Mouse (Mus musculus): ENCODE results near the gene Tac4.

The Tac4 gene

DNA sequence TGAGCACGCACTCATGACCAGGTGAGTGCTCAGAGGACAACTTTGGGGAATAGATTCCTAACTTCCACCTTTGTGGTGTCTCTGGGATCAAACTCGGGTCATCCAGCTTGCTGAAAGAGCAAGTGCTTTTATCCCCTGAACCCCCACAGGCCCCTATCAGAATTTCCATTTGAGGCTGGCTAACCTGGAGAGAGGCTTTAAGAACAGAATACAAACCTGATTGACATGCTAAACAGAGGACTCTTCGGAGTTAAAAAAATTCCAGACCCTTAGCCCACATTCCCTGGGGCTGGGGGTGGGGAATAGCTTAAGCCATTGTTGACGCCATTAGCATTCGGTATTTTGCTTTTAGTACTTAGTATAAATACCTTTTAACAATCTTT is 50.1 kb downstream of the Tac4 start:
- no peak for DNase-seq (ENCODE audit: low spot score)

GRCm38 (mm10) chr11:95315215-95315955 is 54.1 kb downstream of the Tac4 start:
- no peak for DNase-seq (ENCODE audit: low spot score)

DNA sequence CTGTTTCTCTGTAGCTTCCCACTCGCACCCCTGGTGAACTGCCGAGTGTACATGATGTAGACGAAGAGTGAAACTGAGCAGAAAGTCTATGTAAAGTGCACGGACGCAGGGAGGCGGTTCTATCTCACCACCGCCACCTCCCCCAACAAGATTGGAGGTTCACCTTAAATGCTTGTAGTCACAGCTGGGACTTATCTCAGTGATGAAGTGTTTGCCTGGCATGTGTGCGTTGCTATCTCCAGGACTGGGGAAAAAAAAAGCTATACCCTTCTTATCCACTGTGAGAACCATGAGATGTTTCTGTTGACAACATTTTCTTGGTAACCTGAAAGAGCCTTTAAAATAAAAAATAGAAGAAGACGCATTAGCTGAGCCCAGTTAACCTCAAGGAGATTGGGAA is 56.8 kb downstream of the Tac4 start:
- DNase-seq (ENCODE audit: low spot score), result no peak
